Mouse (Mus musculus) gastrocnemius, adult 8-10 months (tissue): Measurements from ENCODE around the gene Nrxn2. TPM values are rescaled to one million over a fixed set of nuclear protein-coding genes. Genes with fewer than 3 reads are reported as not detected.

Source experiments
- DNase-seq, 2 experiments: peaks; one replicate each; pipeline ENCODE4 v3.0.0; 2022; ENCODE audit warnings: low spot score in 2 of 2
- microRNA-seq: library from miRNA; unstranded; fragments of <30 nt; microRNA quantifications from one replicate; pipeline ENCODE4 v1.2.0, GENCODE M21; 2022
- total RNA-seq, 4 experiments: library from RNA; stranded (reverse); gene quantifications; 2 replicates each; pipeline ENCODE4 v1.2.4; 2022

The Nrxn2 gene
- total RNA-seq, 4 experiments from 2014 or later: 0.31 to 1.8 (median 1.0) TPM

DNA sequence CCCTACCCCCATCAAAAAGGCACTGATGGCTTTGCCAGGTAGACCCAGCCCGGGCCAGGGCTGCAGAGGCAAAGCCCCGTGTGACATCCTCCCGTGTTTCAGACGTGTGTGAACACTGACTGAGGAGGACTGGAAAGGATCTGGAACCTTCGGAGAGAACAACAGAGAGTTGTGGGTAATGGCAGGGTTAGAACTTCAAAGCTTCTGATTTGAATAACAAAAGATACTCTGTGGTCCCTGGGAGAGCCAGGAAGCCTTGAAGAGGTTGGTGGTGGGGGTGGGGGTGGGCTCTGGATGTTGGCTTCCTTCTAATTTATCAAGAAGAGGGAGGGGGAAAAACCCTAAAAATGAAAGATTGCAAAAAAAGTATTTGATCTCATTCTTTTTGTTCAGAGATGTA, 151.0 kb downstream of the Nrxn2 start:
- no peak for DNase-seq

DNA sequence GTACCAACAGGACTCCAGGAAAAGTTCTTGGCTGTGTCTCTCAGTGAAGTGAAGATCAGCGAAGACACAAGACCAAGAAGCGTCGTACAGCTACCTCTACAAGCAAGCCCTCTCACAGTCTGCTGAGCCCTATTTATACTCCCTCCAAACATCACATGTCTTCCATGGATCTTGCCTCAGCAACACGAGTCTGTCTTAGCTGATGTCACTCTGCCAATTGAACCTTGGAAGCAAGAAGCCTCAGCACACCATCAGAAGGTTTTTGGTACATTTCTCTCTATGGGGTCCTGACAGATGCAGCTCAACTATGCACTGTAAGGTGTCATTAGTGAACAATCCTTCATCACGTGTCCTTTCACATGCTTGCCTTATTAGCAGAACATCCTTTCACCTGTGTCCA, 152.9 kb downstream of the Nrxn2 start:
- DNase-seq: no peak

DNA sequence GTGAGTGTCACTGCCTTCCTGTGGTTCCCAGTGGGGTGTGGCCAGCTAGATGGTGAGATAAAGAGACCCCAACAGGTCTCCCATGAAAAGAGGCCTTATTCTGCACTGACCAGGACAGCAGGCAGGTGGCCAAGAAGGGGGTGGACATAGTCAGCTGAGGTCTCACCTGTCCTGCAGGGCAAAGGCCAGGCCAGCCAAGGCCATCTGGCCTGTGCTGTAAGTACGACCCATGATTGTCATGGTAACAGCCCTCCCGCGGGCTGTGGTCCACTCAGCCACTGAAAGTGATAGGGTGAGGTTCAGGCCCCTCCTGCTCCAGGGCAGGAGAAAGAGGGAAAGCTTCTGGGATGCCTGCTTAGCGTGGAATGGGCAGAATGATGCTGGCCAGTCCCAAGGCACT, 153.5 kb downstream of the Nrxn2 start:
- no peak for DNase-seq

Small RNA genes lying within 50 kb of the gene (microRNA-seq; reads per million reads assigned to microRNA genes)
- gene Gm26460: not detected

Other genes starting within 250 kb of the Nrxn2 start
- gene Majin, start 234.3 kb upstream of the Nrxn2 start, total RNA-seq: not detected
- not detected for gene Gpha2, start 192.4 kb upstream of the Nrxn2 start, total RNA-seq
- 10 to 100 TPM; 34.2 to 39.2 (median 36.4) TPM for gene Ppp2r5b, start 182.9 kb upstream of the Nrxn2 start, total RNA-seq
- gene Atg2a, start 177.1 kb upstream of the Nrxn2 start, total RNA-seq: 10 to 100 TPM; 16.5 to 18.9 (median 18.6) TPM
- gene Ehd1, start 142.0 kb upstream of the Nrxn2 start, total RNA-seq: 10 to 100 TPM; 24.1 to 29.2 (median 26.5) TPM
- gene Cdc42bpg, start 112.3 kb upstream of the Nrxn2 start, total RNA-seq: 10 to 100 TPM in 1 of 4 experiments, 1 to 10 TPM in 3; 7.6 to 11.5 (median 8.5) TPM
- gene Men1, start 83.8 kb upstream of the Nrxn2 start, total RNA-seq: 1 to 10 TPM; 5.3 to 7.9 (median 6.3) TPM
- gene Map4k2, start 77.6 kb upstream of the Nrxn2 start, total RNA-seq: 10 to 100 TPM in 1 of 4 experiments, 1 to 10 TPM in 3; 6.9 to 10.7 (median 8.0) TPM
- gene Sf1, start 55.0 kb upstream of the Nrxn2 start, total RNA-seq: 10 to 100 TPM; 69.0 to 88.0 (median 73.8) TPM
- gene Pygm, start 34.3 kb upstream of the Nrxn2 start, total RNA-seq: 1,000 to 10,000 TPM; 8,302 to 9,332 (median 8,668) TPM
- gene Rasgrp2, start 19.4 kb upstream of the Nrxn2 start, total RNA-seq: 10 to 100 TPM in 2 of 4 experiments, 1 to 10 TPM in 2; 7.4 to 19.6 (median 11.1) TPM
- gene Slc22a12, start 124.3 kb downstream of the Nrxn2 start, total RNA-seq: not detected